Mouse (Mus musculus) cerebellum, adult 2 months (tissue): ENCODE data around the gene Crp. TPM values are rescaled to one million over a fixed set of nuclear protein-coding genes. Genes with fewer than 3 reads are reported as not detected.

ENCODE experiments used
- DNase-seq, 2 experiments: peaks; one replicate each; pipeline ENCODE4 v3.0.0; 2021
- H3K27ac ChIP-seq: fragments of 200-500 bp; 2 replicates; pipeline ENCODE4 v1.5.1; 2012; ENCODE audit warnings: low read length, control low read depth, inconsistent platforms; ENCODE audit not compliant: insufficient read depth
- H3K27me3 ChIP-seq: fragments of 200-500 bp; 2 replicates; pipeline ENCODE4 v1.6.1; 2012; ENCODE audit warnings: inconsistent platforms, mild to moderate bottlenecking, low read length, moderate library complexity; ENCODE audit not compliant: control insufficient read depth, insufficient read depth
- H3K4me1 ChIP-seq: fragments of 200-500 bp; 2 replicates; pipeline ENCODE4 v1.6.1; 2011; ENCODE audit warnings: low read length; ENCODE audit not compliant: control insufficient read depth, insufficient read depth
- H3K4me3 ChIP-seq: fragments of 200-500 bp; replicated peaks from 2 replicates; pipeline ENCODE3; 2011; ENCODE audit warnings: mild to moderate bottlenecking, low read depth, low read length, control low read depth; ENCODE audit not compliant: insufficient read depth
- CTCF ChIP-seq: fragments of 200-500 bp; IDR thresholded peaks from 2 replicates; pipeline ENCODE4 v1.5.1; 2011; ENCODE audit warnings: low read depth, mild to moderate bottlenecking, control low read depth, low read length, moderate library complexity, borderline replicate concordance; ENCODE audit not compliant: insufficient read depth
- POLR2A ChIP-seq: fragments of 200-500 bp; IDR thresholded peaks from 2 replicates; pipeline ENCODE4 v1.6.1; 2011; ENCODE audit warnings: low read length, control low read depth, borderline replicate concordance; ENCODE audit not compliant: insufficient read depth
- WGBS: fragments of 180-500 bp; shearing (Covaris S2); methylation state at CpG from one replicate; pipeline ENCODE4 v1.1.7; 2018; 5-methylcytosine and 5-hydroxymethylcytosine counted together
- polyA plus RNA-seq: library from polyadenylated mRNA; depleted of rRNA; stranded (reverse); fragments of >200 nt; gene quantifications from 2 replicates; pipeline ENCODE4 v1.2.3, GENCODE M21; 2012; rRNA removed

Crp gene
- polyA plus RNA-seq: not detected in 2 replicates

GRCm38 (mm10) chr1:172697844-172698243, at the start of gene Crp:
Gene Crp, plus strand, starts transcription at chr1:172698055.
- WGBS: 82% methylated on average over 4 of the region's 4 CpGs
- Histone ChIP-seq H3K27me3 (no peaks in the 10 kb centered on the region), H3K4me3 (no peak within 1 kb of the TSS), H3K4me1 (no peaks in the 10 kb centered on the region), H3K27ac (no peak within 1 kb of the TSS)
- no peak for DNase-seq
- TF ChIP-seq POLR2A (no peak), CTCF (no peak)

GRCm38 (mm10) chr1:172649396-172649795, 48.5 kb upstream of the Crp start:
- TF ChIP-seq POLR2A: no peak
- TF ChIP-seq CTCF: no peak
- 88% methylated on average over 9 of the region's 9 CpGs for WGBS
- no peak overlapping the region for H3K27ac ChIP-seq

GRCm38 (mm10) chr1:172650519-172651287, 47.2 kb upstream of the Crp start:
- DNase-seq: no peak
- no peak overlapping the region for H3K4me3 ChIP-seq
- WGBS: 64% methylated on average over 8 of the region's 8 CpGs
- H3K4me1 ChIP-seq: no peaks in the 10 kb centered on the region
- no peaks in the 10 kb centered on the region for H3K27me3 ChIP-seq
- H3K27ac ChIP-seq: no peak overlapping the region
- TF ChIP-seq CTCF (peak; percentile 21; the same call in 1 of the 2 replicates), POLR2A (no peak)

More at GRCm38 (mm10) chr1:172649396-172649795, 48.5 kb upstream of the Crp start:
- H3K4me1 ChIP-seq: no peaks in the 10 kb centered on the region
- no peak overlapping the region for H3K4me3 ChIP-seq
- H3K27me3 ChIP-seq: no peaks in the 10 kb centered on the region
- DNase-seq: no peak

- Histone ChIP-seq H3K4me1 (no peaks in the 10 kb centered on the region), H3K4me3 (no peak overlapping the region), H3K27me3 (no peaks in the 10 kb centered on the region), H3K27ac (no peak overlapping the region)
- WGBS: 86% methylated on average over 10 of the region's 10 CpGs
- TF ChIP-seq POLR2A (no peak), CTCF (no peak)
- DNase-seq: no peak
Observed at GRCm38 (mm10) chr1:172651288-172651987, 46.4 kb upstream of the Crp start.

GRCm38 (mm10) chr1:172652040-172652662, 45.7 kb upstream of the Crp start:
- Histone ChIP-seq H3K27me3 (no peaks in the 10 kb centered on the region), H3K4me3 (no peak overlapping the region), H3K27ac (no peak overlapping the region), H3K4me1 (no peaks in the 10 kb centered on the region)
- DNase-seq: no peak
- 85% methylated on average over 18 of the region's 18 CpGs for WGBS
- TF ChIP-seq CTCF: no peak
- no peak for TF ChIP-seq POLR2A

GRCm38 (mm10) chr1:172653900-172654299, 44.0 kb upstream of the Crp start:
- H3K27ac ChIP-seq: no peak overlapping the region
- no peak for DNase-seq
- no peaks in the 10 kb centered on the region for H3K4me1 ChIP-seq
- no peak for TF ChIP-seq CTCF
- no peak for TF ChIP-seq POLR2A
- WGBS: 40% methylated on average over 6 of the region's 6 CpGs
- no peaks in the 10 kb centered on the region for H3K27me3 ChIP-seq
- H3K4me3 ChIP-seq: no peak overlapping the region

GRCm38 (mm10) chr1:172657266-172657665, 40.6 kb upstream of the Crp start:
- Histone ChIP-seq H3K27me3 (no peaks in the 10 kb centered on the region), H3K27ac (no peak overlapping the region), H3K4me1 (no peaks in the 10 kb centered on the region), H3K4me3 (no peak overlapping the region)
- 63% methylated on average over 3 of the region's 3 CpGs for WGBS
- DNase-seq: no peak
- TF ChIP-seq CTCF (no peak), POLR2A (no peak)
